Mouse (Mus musculus) heart, adult 2 months (tissue): ENCODE results near the gene Mfsd10. TPM values are rescaled to one million over a fixed set of nuclear protein-coding genes. Genes with fewer than 3 reads are reported as not detected.
A peak's percentile ranks its signal among the peaks of the same experiment; 100 is the strongest.

Experiments used
- DNase-seq, 2 experiments: peaks; one replicate each; pipeline ENCODE4 v3.0.0; 2021
- H3K27ac ChIP-seq: fragments of 200-600 bp; 2 replicates; pipeline ENCODE4 v1.8.1; 2022
- H3K27me3 ChIP-seq: fragments of 200-500 bp; 2 replicates; pipeline ENCODE4 v1.6.1; 2012; ENCODE audit warnings: mild to moderate bottlenecking, low read length, inconsistent platforms, mixed read lengths; ENCODE audit not compliant: control insufficient read depth, insufficient read depth
- H3K36me3 ChIP-seq: fragments of 200-500 bp; 2 replicates; pipeline ENCODE4 v1.6.1; 2012; ENCODE audit warnings: low read length, inconsistent platforms; ENCODE audit not compliant: control insufficient read depth, insufficient read depth
- H3K4me1 ChIP-seq: fragments of 200-500 bp; 2 replicates; pipeline ENCODE4 v1.6.1; 2011; ENCODE audit warnings: low read length; ENCODE audit not compliant: control insufficient read depth, insufficient read depth
- H3K4me3 ChIP-seq: fragments of 200-600 bp; 2 replicates; pipeline ENCODE4 v1.8.1; 2022
- H3K79me2 ChIP-seq: fragments of 200-500 bp; replicated peaks from 2 replicates; pipeline ENCODE4 v1.6.1; 2012; ENCODE audit warnings: mild to moderate bottlenecking, inconsistent platforms, low read length, moderate library complexity, mixed read lengths; ENCODE audit not compliant: control insufficient read depth, insufficient read depth
- H3K9ac ChIP-seq: fragments of 200-500 bp; 2 replicates; pipeline ENCODE4 v1.6.1; 2012; ENCODE audit warnings: low read depth, mild to moderate bottlenecking, control low read depth, inconsistent platforms, low read length, mixed read lengths
- CTCF ChIP-seq: fragments of 200-600 bp; IDR thresholded peaks from 2 replicates; pipeline ENCODE4 v1.8.1; 2022; ENCODE audit warnings: antibody characterized with exemption, mild to moderate bottlenecking, moderate library complexity
- EP300 ChIP-seq: fragments of 200-500 bp; IDR thresholded peaks from 2 replicates; pipeline ENCODE4 v1.6.1; 2011; ENCODE audit warnings: low read depth, low read length, control low read depth; ENCODE audit not compliant: insufficient read depth
- POLR2A ChIP-seq: fragments of 200-500 bp; IDR thresholded peaks from 2 replicates; pipeline ENCODE4 v1.6.1; 2011; ENCODE audit warnings: mild to moderate bottlenecking, low read depth, low read length, control low read depth; ENCODE audit not compliant: insufficient read depth
- WGBS: fragments of 180-500 bp; shearing (Covaris S2); methylation state at CpG from one replicate; pipeline ENCODE4 v1.1.7; 2018; 5-methylcytosine and 5-hydroxymethylcytosine counted together
- intact Hi-C: fragments of 180-260 bp; cut with DNase I; formaldehyde crosslinking; loops from one replicate; pipeline ENCODE4 v1.15.1; 2025
- polyA plus RNA-seq: library from polyadenylated mRNA; depleted of rRNA; stranded (reverse); fragments of >200 nt; gene quantifications from 2 replicates; pipeline ENCODE4 v1.2.3, GENCODE M21; 2012
- total RNA-seq, 2 experiments: library from RNA; stranded (reverse); gene quantifications; 2 replicates each; pipeline ENCODE4 v1.2.3; 2021

The Mfsd10 gene
- total and polyA plus RNA-seq, 3 experiments: 9.8 to 43.3 (median 9.9) TPM

DNA sequence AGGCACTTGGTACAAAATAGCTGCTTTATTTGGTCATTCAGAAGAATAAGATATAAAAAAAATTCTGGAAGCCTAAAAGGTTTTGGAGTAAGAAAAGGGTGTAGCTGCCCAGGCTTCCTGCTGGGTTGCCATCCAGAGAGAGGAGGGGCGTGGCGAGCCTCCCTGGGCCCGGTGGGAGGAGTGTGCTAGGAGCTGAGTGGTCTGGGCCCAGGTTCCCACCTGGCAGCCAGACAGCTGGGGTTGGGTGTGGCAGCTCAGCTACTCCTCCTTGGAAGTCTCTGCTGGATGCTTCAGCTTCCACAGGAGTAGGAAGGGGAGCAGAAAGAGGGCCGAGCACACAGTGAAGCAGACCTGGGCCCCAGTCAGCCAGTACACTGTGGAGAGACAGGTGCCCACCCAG is 3.4 kb downstream of the Mfsd10 start:
- Histone ChIP-seq H3K27ac (no peak overlapping the region), H3K4me3 (no peak overlapping the region), H3K36me3 (no peaks in the 10 kb centered on the region), H3K9ac (no peak overlapping the region), H3K4me1 (peaks cover 1% of the 10 kb centered on the region; the same call in 1 of the 2 replicates), H3K27me3 (no peaks in the 10 kb centered on the region), H3K79me2 (no peaks in the 10 kb centered on the region)
- 55% methylated on average over 4 of the region's 4 CpGs for WGBS
- intact Hi-C loops: loop anchor here (10.0 kb wide), 1 partner anchor 259 kb away; no protein-coding TSS in a partner anchor
- TF ChIP-seq CTCF (no peak), POLR2A (no peak), EP300 (no peak)
- DNase-seq: peak; percentile 56 to 66

DNA sequence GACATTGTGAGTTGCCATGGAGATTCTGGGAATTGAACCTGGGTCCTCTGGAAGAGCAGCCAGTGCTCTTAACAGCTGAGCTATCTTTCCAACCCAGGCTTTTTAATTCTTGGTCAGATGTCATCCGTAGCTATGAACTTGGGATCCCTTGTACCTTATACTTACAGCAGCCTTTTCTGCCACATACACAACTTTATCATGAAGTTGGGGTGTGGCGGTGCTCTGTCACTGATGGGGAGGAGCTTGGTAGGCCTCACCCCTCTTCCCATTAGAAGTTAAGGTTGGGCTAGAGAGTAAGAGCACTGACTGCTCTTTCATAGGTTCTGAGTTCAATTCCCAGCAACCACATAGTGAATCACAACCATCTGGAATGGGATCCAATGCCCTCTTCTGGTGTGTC is 4.0 kb downstream of the Mfsd10 start:
- Histone ChIP-seq H3K9ac (no peak overlapping the region), H3K36me3 (no peaks in the 10 kb centered on the region), H3K4me3 (no peak overlapping the region), H3K4me1 (peaks cover 1% of the 10 kb centered on the region; the same call in 1 of the 2 replicates), H3K27me3 (no peaks in the 10 kb centered on the region), H3K27ac (no peak overlapping the region), H3K79me2 (no peaks in the 10 kb centered on the region)
- no peak for DNase-seq
- intact Hi-C loops: loop anchor here (10.0 kb wide), 1 partner anchor 258 kb away; no protein-coding TSS in a partner anchor
- WGBS: 95% methylated on average over 2 of the region's 2 CpGs
- no peak for TF ChIP-seq CTCF
- no peak for TF ChIP-seq EP300
- TF ChIP-seq POLR2A: no peak

DNA sequence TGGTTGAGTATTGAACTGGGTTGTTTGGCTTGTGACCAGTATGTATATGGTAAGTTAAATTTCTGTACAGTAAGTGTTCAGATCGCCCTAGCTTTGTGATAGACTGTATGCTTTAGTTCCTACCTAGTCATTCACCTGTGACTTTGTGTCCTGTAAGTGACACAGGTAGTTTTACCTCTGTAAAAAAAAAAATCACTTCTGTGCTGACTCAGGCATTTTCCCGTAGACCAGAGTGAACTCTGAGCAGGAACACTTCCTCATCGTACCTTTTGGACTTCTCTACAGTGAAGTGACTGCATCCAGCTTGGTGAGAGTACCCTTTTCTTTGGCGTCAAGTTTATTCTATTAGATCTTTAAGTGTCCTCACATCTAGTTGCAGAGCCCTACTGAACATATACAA is 27.0 kb downstream of the Mfsd10 start:
- no peak overlapping the region for H3K9ac ChIP-seq
- 85% methylated on average over 4 of the region's 4 CpGs for WGBS
- intact Hi-C loops: loop anchor here (5.0 kb wide), 1 partner anchor 63 kb away; no protein-coding TSS in a partner anchor

DNA sequence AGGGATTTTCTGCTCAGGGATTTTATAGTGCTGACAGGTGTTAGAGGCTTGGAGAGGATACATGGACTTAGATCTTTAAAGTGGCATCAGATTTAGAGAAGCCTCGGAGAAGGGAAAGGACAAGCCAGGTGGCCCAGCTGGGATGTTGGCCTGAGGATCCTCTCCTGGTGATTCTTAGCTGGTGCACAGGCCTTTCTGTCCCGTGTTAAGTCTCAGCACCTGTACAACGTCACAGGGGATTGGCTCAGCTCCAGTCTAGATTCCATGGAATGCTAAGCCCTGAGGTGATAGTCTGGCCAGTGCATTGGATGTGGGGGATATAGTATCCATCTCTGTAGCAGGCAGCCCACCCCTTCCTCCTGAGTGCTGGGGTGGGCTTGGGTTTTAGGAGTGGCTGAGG is 28.8 kb downstream of the Mfsd10 start:
- Histone ChIP-seq H3K9ac (no peak overlapping the region), H3K4me1 (no peaks in the 10 kb centered on the region), H3K36me3 (0 out of 2 replicates have a peak, but pooled peaks cover 2% of the 10 kb centered on the region), H3K4me3 (no peak overlapping the region), H3K27me3 (no peaks in the 10 kb centered on the region), H3K79me2 (no peaks in the 10 kb centered on the region; the same call in 1 of the 2 replicates), H3K27ac (no peak overlapping the region)
- no peak for DNase-seq
- 62% methylated on average over 3 of the region's 3 CpGs for WGBS
- intact Hi-C loops: loop anchor here (5.0 kb wide), 1 partner anchor 61 kb away; no protein-coding TSS in a partner anchor
- no peak for TF ChIP-seq EP300
- TF ChIP-seq CTCF: no peak
- no peak for TF ChIP-seq POLR2A

More for the DNA sequence above, 27.0 kb downstream of the Mfsd10 start:
- no peaks in the 10 kb centered on the region for H3K27me3 ChIP-seq
- H3K4me3 ChIP-seq: no peak overlapping the region
- H3K27ac ChIP-seq: no peak overlapping the region
- H3K4me1 ChIP-seq: no peaks in the 10 kb centered on the region; the same call in 1 of the 2 replicates
- H3K36me3 ChIP-seq: 0 out of 2 replicates have a peak, but pooled peaks cover 5% of the 10 kb centered on the region
- no peaks in the 10 kb centered on the region for H3K79me2 ChIP-seq
- no peak for DNase-seq
- TF ChIP-seq EP300 (no peak), CTCF (no peak), POLR2A (no peak)

DNA sequence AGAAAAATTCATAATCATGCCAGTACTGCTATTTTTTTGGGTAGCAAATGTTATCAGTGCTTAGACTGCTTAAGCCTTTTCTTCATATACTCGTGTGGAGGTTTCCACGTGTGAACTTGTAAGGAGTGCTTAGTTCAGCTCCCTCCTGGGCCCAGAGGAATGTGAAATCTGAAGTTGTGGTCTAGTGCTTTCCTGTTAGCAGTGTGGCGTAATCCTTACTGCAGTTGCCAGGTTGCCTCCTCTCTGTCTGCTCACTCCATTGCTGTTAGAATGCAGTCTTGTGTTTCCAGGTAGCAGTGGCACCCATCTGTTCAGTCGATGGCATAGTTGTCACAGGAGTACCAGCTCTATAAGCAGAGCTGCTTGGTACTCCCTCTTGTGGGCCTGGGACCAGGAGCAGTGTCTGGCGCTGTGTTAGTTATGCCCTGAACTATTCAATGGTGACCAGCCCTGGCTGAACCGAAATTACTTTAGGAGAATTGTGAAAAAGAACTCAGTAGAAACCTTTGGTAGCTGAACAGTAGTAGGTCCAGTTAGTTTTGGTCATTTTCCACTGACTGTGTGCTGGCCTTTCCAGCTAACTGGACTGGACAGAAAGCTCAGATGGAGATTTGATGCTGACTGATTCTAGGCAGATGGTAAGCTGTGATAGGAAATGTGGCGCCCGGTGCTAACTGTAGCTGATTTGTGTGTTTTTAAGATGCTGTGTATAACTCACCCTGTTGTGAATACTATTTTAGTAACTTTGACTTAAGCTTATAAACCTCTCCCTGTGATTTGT is 29.7 kb downstream of the Mfsd10 start:
- Histone ChIP-seq H3K4me3 (no peak overlapping the region), H3K27me3 (no peaks in the 10 kb centered on the region), H3K27ac (no peak overlapping the region), H3K36me3 (0 out of 2 replicates have a peak, but pooled peaks cover 2% of the 10 kb centered on the region), H3K9ac (no peak overlapping the region), H3K4me1 (no peaks in the 10 kb centered on the region), H3K79me2 (no peaks in the 10 kb centered on the region; the same call in 1 of the 2 replicates)
- DNase-seq: no peak
- TF ChIP-seq EP300 (no peak), CTCF (0 out of 2 replicates have a peak, but pooled peaks have one; percentile 6), POLR2A (no peak)
- intact Hi-C loops: loop anchor here (5.0 kb wide), 1 partner anchor 60 kb away; no protein-coding TSS in a partner anchor
- 81% methylated on average over 8 of the region's 8 CpGs for WGBS

DNA sequence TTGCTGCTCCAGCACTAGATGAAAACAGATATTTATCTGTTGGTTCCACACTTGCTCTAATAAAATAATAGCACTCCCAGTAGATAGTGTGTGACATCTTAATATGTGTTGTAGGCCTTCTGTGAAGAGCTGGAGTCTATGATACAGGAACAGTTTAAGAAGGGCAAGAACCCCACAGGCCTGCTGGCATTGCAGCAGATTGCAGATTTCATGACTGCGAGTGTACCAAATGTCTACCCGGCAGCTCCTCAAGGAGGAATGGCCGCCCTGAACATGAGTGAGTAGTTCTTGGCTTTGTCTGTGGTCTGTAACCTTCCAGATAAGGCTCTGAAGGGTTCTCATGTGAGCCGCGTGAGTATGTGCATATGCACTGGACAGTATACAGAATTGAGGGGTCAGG is 32.4 kb downstream of the Mfsd10 start:
- Histone ChIP-seq H3K4me1 (no peaks in the 10 kb centered on the region), H3K79me2 (peaks cover 1% of the 10 kb centered on the region; the same call in 1 of the 2 replicates), H3K27ac (no peak overlapping the region), H3K4me3 (no peak overlapping the region), H3K36me3 (no peaks in the 10 kb centered on the region), H3K27me3 (no peaks in the 10 kb centered on the region), H3K9ac (no peak overlapping the region)
- TF ChIP-seq EP300 (no peak), CTCF (no peak), POLR2A (no peak)
- intact Hi-C loops: no loop called here
- DNase-seq: no peak
- 92% methylated on average over 5 of the region's 5 CpGs for WGBS
